Mouse (Mus musculus) ES-E14 (cell line): ENCODE results near the gene Tipin.

Experiments used
- CHD2 ChIP-seq: IDR thresholded peaks from 2 replicates; pipeline ENCODE4 v1.6.1; 2014; ENCODE audit warnings: mild to moderate bottlenecking, low read depth, low read length, inconsistent platforms
- HCFC1 ChIP-seq: IDR thresholded peaks from 2 replicates; pipeline ENCODE4 v1.6.1; 2012; ENCODE audit warnings: low read length, inconsistent platforms, borderline replicate concordance; ENCODE audit not compliant: insufficient read depth
- MAFK ChIP-seq: IDR thresholded peaks from 2 replicates; pipeline ENCODE4 v1.6.1; 2014; ENCODE audit warnings: mild to moderate bottlenecking, low read depth, low read length, inconsistent platforms; ENCODE audit not compliant: insufficient read depth
- ZC3H11A ChIP-seq: IDR thresholded peaks from 2 replicates; pipeline ENCODE4 v1.6.1; 2012; ENCODE audit warnings: low read depth, mild to moderate bottlenecking, inconsistent platforms, low read length, borderline replicate concordance

DNA sequence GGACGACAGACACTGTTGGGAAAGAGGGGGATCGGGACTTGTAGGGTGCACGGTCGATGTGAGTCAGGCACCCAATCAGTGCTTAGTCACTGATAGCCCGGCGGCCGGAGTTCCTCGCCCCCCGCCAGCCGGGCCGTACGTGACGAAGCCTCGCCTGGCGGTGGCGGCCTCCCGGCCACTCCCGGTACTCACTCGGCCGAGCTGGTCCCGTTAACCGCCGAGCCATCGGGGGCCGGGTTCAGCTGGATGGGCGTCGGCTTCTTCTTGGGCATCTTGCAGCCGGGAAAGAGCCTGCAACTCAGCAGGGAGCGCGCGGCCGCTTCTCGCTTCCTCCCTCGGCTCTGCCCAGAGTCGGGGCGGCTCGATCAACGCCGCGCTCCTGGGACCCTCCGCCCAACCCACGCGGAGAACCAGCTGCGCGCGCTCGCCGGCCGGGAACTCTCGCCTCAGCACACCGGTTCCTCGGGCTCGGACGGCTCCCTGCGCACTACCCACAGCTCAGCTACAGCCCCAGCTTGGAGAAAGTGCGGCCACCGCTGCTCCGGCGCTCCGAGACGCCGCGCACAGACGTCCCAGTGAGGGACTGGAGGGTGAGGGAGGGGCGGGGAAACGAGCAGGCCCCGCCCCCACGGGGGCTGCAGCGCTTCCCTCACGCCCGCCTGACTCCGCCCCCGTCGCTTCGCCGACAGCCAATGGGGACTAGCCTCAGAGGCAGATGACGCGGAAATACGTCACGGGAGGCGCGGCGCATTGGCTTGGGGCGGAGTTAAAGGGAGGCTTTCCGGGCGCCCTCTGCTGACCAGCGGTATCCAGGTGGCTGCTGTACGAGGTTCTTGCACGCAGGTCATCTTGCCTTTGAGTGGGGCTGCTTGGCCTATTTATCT, 28.1 kb upstream of the Tipin start, which contains the start of gene Map2k1:
- no peak for TF ChIP-seq MAFK
- TF ChIP-seq ZC3H11A, result no peak
- no peak for TF ChIP-seq CHD2
- TF ChIP-seq HCFC1, result no peak
